ENCODE assay signal across 11 mouse cellular contexts in the genomic region with DNA sequence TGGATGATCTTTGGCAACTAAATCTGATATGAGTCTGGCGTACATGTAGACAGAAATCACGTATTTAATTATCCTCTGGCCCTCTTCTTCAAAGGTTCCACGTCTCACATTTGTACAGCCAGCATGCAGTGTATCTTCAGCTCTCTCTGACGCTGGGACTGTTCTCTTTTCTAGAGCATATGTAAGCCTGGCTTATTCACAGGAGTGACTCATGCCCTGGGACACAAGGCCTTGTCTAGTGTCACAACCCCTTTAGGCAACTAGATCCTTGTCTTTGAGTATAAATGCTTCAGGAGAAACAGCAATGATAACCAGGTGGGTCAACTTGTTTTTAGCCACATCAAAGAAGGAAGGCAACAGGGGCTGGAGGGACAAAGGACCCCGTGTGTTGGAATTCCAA.
"Had no signal": no experiment of that assay in that cellular context is flagged by ENCODE, and none has a peak within 500 bp of the region (broad histone marks: within the 10 kb centered on the region; RNA-seq: fewer than 3 reads in every experiment).

No protein-coding gene starts in this region.

- DNase-seq: lung, adult 18-20 months; lung, embryonic 14.5 days; lung, postnatal 10 days; lung, postnatal 4 days; midbrain, embryonic 14.5 days; retina, postnatal 1 day; right cerebral cortex, adult 18-20 months; right cerebral cortex, postnatal 14 days; thymus, adult 2 months; thymus, postnatal 25 days; thymus, postnatal 4 days had no signal
